21 mouse cellular contexts compared by ENCODE assay signal in the genomic region with DNA sequence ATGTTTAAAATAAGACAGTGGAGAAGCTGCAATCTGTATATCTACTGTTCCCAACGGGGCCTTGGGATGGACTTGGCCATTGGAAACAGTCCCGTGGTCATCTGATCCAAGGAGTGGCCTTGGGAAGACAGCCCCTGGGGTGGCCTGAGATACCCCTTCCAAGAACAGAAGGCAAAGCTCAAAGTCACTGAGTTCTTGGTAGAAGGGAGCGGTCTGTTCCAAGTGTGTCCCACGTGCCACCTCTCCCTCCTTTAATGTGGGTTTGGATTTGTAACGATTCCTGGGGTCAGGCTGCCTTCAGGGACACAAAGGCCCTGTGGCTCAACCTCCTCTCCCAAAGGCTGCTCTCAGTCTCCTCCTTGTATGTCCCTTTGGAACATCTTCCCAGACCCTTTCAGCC. TPM values are rescaled to one million over a fixed set of nuclear protein-coding genes. Genes with fewer than 3 reads are reported as not detected.
DNase-seq lines count a peak whose midpoint lies in the region; ATAC-seq and TF ChIP-seq lines count a peak whose summit lies in the region.
"Had no signal": no experiment of that assay in that cellular context is flagged by ENCODE, and none has a peak within 500 bp of the region (broad histone marks: within the 10 kb centered on the region; RNA-seq: fewer than 3 reads in every experiment).

No protein-coding gene starts in this region.

- peaks cover 24% of the 10 kb centered on the region for H3K27me3 ChIP-seq in hindbrain, embryonic 10.5 days (ENCODE audit: insufficient read depth, poor library complexity, severe bottlenecking)
- H3K27me3 ChIP-seq in hindbrain, embryonic 11.5 days (ENCODE audit: control insufficient read depth, insufficient read depth, low read length), result no peaks in the 10 kb centered on the region
- no peaks in the 10 kb centered on the region for H3K27me3 ChIP-seq in testis, adult 2 months (ENCODE audit: control insufficient read depth, insufficient read depth, low read length)
- H3K27me3 ChIP-seq: Patski had no signal

- no peak for TF ChIP-seq POLR2A in testis, adult 2 months (IDR thresholded peaks at IDR 0.05; ENCODE audit: control insufficient read depth, low read depth, low read length)

- peaks cover 41% of the 10 kb centered on the region for H3K4me1 ChIP-seq in hindbrain, embryonic 10.5 days (replicated peaks)
- no peaks in the 10 kb centered on the region for H3K4me1 ChIP-seq in hindbrain, embryonic 11.5 days (replicated peaks; ENCODE audit: control insufficient read depth, insufficient read depth, low read length)
- H3K4me1 ChIP-seq in testis, adult 2 months (ENCODE audit: control insufficient read depth, insufficient read depth, low read length), result peaks cover 2% of the 10 kb centered on the region
- H3K4me1 ChIP-seq: hindbrain, embryonic 12.5 days; hindbrain, embryonic 15.5 days had no signal

- peak; percentile 13 for DNase-seq in gastrocnemius, postnatal 25 days
- no peak for DNase-seq in gastrocnemius, postnatal 10 days
- DNase-seq in hindbrain, embryonic 10.5 days (ENCODE audit: low spot score), result no peak
- no peak for DNase-seq in hindbrain, embryonic 11.5 days (ENCODE audit: low spot score)
- DNase-seq in testis, postnatal 10 days (ENCODE audit: low spot score), result no peak
- DNase-seq: adrenal gland, postnatal 10 days; adrenal gland, postnatal 36 days; B cell, adult 2 months; cerebellum, adult 18-20 months; cerebellum, adult 9-10 months; cerebellum, postnatal 14 days; heart, postnatal 36 days had no signal

- TF ChIP-seq CTCF in testis, adult 2 months (IDR thresholded peaks at IDR 0.05; ENCODE audit: control insufficient read depth, insufficient read depth, insufficient replicate concordance, low read depth, low read length), result no peak

- no peak for ATAC-seq in hindbrain, embryonic 11.5 days (ENCODE audit: low FRiP score)
- ATAC-seq: forebrain, embryonic 14.5 days; intestine, postnatal 0 days; Patski had no signal

- H3K9ac ChIP-seq in hindbrain, embryonic 11.5 days (ENCODE audit: low read depth, low read length), result no peak overlapping the region
- H3K9ac ChIP-seq: hindbrain, embryonic 12.5 days; hindbrain, embryonic 15.5 days had no signal

- peak overlapping the region; percentile 53; the same call in 1 of the 2 replicates for H3K27ac ChIP-seq in hindbrain, embryonic 10.5 days
- no peak overlapping the region for H3K27ac ChIP-seq in hindbrain, embryonic 11.5 days (ENCODE audit: low read depth, low read length)
- H3K27ac ChIP-seq in testis, adult 2 months (ENCODE audit: control insufficient read depth, insufficient read depth, low read depth, low read length), result 0 out of 2 replicates have a peak overlapping the region, but pooled peaks have one; percentile 23
- H3K27ac ChIP-seq: hindbrain, embryonic 12.5 days; hindbrain, embryonic 15.5 days had no signal

- no peak overlapping the region for H3K4me3 ChIP-seq in hindbrain, embryonic 10.5 days
- no peak overlapping the region for H3K4me3 ChIP-seq in hindbrain, embryonic 11.5 days (ENCODE audit: low read depth, low read length)
- no peak overlapping the region for H3K4me3 ChIP-seq in testis, adult 2 months (ENCODE audit: control insufficient read depth, low read depth, low read length)
- H3K4me3 ChIP-seq: hindbrain, embryonic 12.5 days; hindbrain, embryonic 15.5 days had no signal

- 84% methylated on average over 5 of the region's 5 CpGs for WGBS in hindbrain, embryonic 10.5 days
- WGBS in hindbrain, embryonic 11.5 days, result 87% methylated on average over 5 of the region's 5 CpGs

- H3K4me2 ChIP-seq in hindbrain, embryonic 11.5 days (replicated peaks; ENCODE audit: low read depth, low read length), result no peak overlapping the region
- H3K4me2 ChIP-seq: heart, embryonic 11.5 days; hindbrain, embryonic 12.5 days; hindbrain, embryonic 15.5 days had no signal

- no peaks in the 10 kb centered on the region for H3K9me3 ChIP-seq in hindbrain, embryonic 10.5 days
- H3K9me3 ChIP-seq in hindbrain, embryonic 11.5 days (ENCODE audit: control insufficient read depth, low read length), result no peaks in the 10 kb centered on the region
- H3K9me3 ChIP-seq: G1E; hindbrain, embryonic 12.5 days; hindbrain, embryonic 15.5 days had no signal

- H3K36me3 ChIP-seq in hindbrain, embryonic 10.5 days, result no peaks in the 10 kb centered on the region
- no peaks in the 10 kb centered on the region for H3K36me3 ChIP-seq in hindbrain, embryonic 11.5 days (ENCODE audit: control insufficient read depth, insufficient read depth, low read length)
- no peaks in the 10 kb centered on the region for H3K36me3 ChIP-seq in testis, adult 2 months (ENCODE audit: control insufficient read depth, insufficient read depth, low read length)
- H3K36me3 ChIP-seq: G1E; hindbrain, embryonic 12.5 days; hindbrain, embryonic 15.5 days had no signal

RNA-seq across cellular contexts. Expression of gene Ano1, which starts 7.9 kb away (rescaled TPM):
- 1 to 10 TPM; 2.1 to 3.5 TPM for total RNA-seq in gastrocnemius, postnatal 25 days (2021)
- 10 to 100 TPM in 1 of 2 experiments, 1 to 10 TPM in 1; 8.6 to 11.6 TPM for total RNA-seq in gastrocnemius, postnatal 10 days (2021)
- polyA plus RNA-seq in hindbrain, embryonic 10.5 days (2016; fragmentation: Nextera tagmentation; extraction: Ambion mirVana), result 7.4 and 12.9 TPM in 2 replicates
- 6.2 and 7.1 TPM in 2 replicates for polyA plus RNA-seq in hindbrain, embryonic 11.5 days (2014; fragmentation: Nextera tagmentation; extraction: Ambion mirVana)
- polyA plus RNA-seq in testis, adult 2 months (2012; rRNA removed), result 27.3 and 28.2 TPM in 2 replicates
- total RNA-seq: CH12.LX had no signal
